Mouse (Mus musculus) stomach, embryonic 15.5 days (tissue): ENCODE data around the gene Pak1. TPM values are rescaled to one million over a fixed set of nuclear protein-coding genes. Genes with fewer than 3 reads are reported as not detected.
"Not testable (repeated sequence)": the region's sequence is repeated elsewhere in the genome, so short reads cannot be mapped to it uniquely, and the experiment has no call there.

Source experiments
- ATAC-seq: fragments of 200-750 bp; cut with Nextera tagmentation; 2 replicates; pipeline ENCODE4 v1.8.0; 2017; ENCODE audit warnings: low read depth, moderate number of reproducible peaks, moderate TSS enrichment; ENCODE audit not compliant: insufficient read depth, low FRiP score
- H3K27ac ChIP-seq: fragments of 300-500 bp; sonication (generic); 2 replicates; pipeline ENCODE4 v1.5.1; 2015; ENCODE audit warnings: mild to moderate bottlenecking, inconsistent platforms
- H3K27me3 ChIP-seq: fragments of 300-500 bp; sonication (generic); replicated peaks from 2 replicates; pipeline ENCODE4 v1.6.1; 2015; ENCODE audit warnings: inconsistent platforms
- H3K36me3 ChIP-seq: fragments of 300-500 bp; sonication (generic); 2 replicates; pipeline ENCODE4 v1.6.1; 2015; ENCODE audit warnings: inconsistent platforms
- H3K4me1 ChIP-seq: fragments of 300-500 bp; sonication (generic); 2 replicates; pipeline ENCODE4 v1.6.1; 2015; ENCODE audit warnings: inconsistent platforms
- H3K4me2 ChIP-seq: fragments of 300-500 bp; sonication (generic); 2 replicates; pipeline ENCODE4 v1.6.1; 2015; ENCODE audit warnings: mild to moderate bottlenecking, inconsistent platforms
- H3K4me3 ChIP-seq: fragments of 300-500 bp; sonication (generic); replicated peaks from 2 replicates; pipeline ENCODE4 v1.5.1; 2015; ENCODE audit warnings: inconsistent platforms
- H3K9ac ChIP-seq: fragments of 300-500 bp; sonication (generic); 2 replicates; pipeline ENCODE4 v1.6.1; 2015; ENCODE audit warnings: inconsistent platforms
- H3K9me3 ChIP-seq: fragments of 300-500 bp; sonication (generic); 2 replicates; pipeline ENCODE4 v1.6.1; 2016; ENCODE audit warnings: inconsistent platforms
- WGBS: fragments of 180-500 bp; shearing (Covaris S2); methylation state at CpG from one replicate; pipeline ENCODE4 v1.1.7; 2015; 5-methylcytosine and 5-hydroxymethylcytosine counted together
- polyA plus RNA-seq: library from polyadenylated mRNA; unstranded; fragments of >200 nt; fragmentation: Nextera tagmentation; extraction: Ambion mirVana; gene quantifications from 2 replicates; pipeline ENCODE4 v1.2.1, GENCODE M21; 2015

Gene Pak1
- polyA plus RNA-seq, 1 experiment from 2014 or later: 27.2 TPM

GRCm38 (mm10) chr7:97838574-97838973, 50.2 kb downstream of the Pak1 start:
- no peak overlapping the region for H3K9ac ChIP-seq
- no peaks in the 10 kb centered on the region for H3K9me3 ChIP-seq
- no peak overlapping the region for H3K27ac ChIP-seq
- no peak overlapping the region for H3K4me3 ChIP-seq
- no peaks in the 10 kb centered on the region for H3K36me3 ChIP-seq
- no peak for ATAC-seq
- no peak overlapping the region for H3K4me2 ChIP-seq
- no peaks in the 10 kb centered on the region for H3K27me3 ChIP-seq
- peaks cover 5% of the 10 kb centered on the region; the same call in 1 of the 2 replicates for H3K4me1 ChIP-seq

- Histone ChIP-seq H3K27me3 (no peaks in the 10 kb centered on the region), H3K9me3 (no peaks in the 10 kb centered on the region), H3K4me1 (peaks cover 5% of the 10 kb centered on the region; the same call in 1 of the 2 replicates), H3K27ac (no peak overlapping the region), H3K4me3 (no peak overlapping the region), H3K36me3 (no peaks in the 10 kb centered on the region), H3K9ac (no peak overlapping the region), H3K4me2 (no peak overlapping the region)
- ATAC-seq: no peak
- WGBS: 52% methylated on average over 5 of the region's 5 CpGs
These were observed 53.0 kb downstream of the Pak1 start for GRCm38 (mm10) chr7:97841311-97841710.

GRCm38 (mm10) chr7:97842332-97842731, 54.0 kb downstream of the Pak1 start:
- no peak for ATAC-seq

DNA sequence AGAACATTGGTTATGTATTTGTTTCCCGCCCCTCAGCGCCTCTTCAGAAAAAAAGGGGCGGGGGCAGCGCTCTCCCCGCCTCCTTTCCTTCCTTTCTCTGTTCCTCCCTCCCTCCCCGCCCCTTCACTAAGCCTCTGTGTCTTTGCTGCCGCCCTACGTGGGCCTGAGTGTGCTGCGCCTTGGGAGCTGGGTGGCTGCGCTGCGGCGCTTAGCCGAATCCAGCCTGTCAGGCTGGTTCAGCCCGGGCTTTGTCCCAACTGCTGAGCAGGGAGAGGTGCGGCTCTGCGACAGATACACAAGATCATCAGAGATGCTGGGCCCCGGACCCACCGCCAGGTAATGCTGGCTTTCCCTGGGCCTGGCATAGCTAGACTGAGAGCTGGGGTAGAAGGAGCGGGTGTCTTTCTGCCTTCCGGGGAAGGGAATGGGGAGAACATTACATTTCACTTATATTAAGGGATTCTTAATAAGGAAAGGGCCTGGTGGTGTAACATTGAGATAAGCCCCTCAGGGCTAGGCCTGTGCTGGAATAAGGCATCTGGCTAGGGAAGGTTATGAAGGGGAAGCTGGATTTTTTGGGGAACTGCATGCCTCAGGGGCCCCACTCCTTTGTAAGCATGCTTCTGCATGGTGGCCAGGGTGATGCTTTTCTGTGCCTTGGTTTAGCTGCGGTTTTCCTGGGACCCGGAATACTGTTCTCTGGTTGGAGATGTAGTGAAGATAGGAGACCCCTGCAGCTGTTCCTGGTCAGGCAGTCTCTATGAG, 54.6 kb downstream of the Pak1 start:
- 7% methylated on average over 22 of the region's 22 CpGs for WGBS
- H3K27ac ChIP-seq: peak overlapping the region; percentile 69

More at GRCm38 (mm10) chr7:97842332-97842731, 54.0 kb downstream of the Pak1 start:
- Histone ChIP-seq H3K36me3 (no peaks in the 10 kb centered on the region), H3K4me1 (peaks cover 5% of the 10 kb centered on the region; the same call in 1 of the 2 replicates), H3K4me3 (peak overlapping the region; percentile 47; the same call in 1 of the 2 replicates), H3K9me3 (no peaks in the 10 kb centered on the region), H3K27me3 (no peaks in the 10 kb centered on the region), H3K9ac (no peak overlapping the region), H3K27ac (0 out of 2 replicates have a peak overlapping the region, but pooled peaks have one; percentile 69), H3K4me2 (peak overlapping the region; percentile 63)
- WGBS: 72% methylated on average over 2 of the region's 2 CpGs

GRCm38 (mm10) chr7:97844419-97844818, 56.1 kb downstream of the Pak1 start:
- WGBS: 77% methylated on average over 3 of the region's 3 CpGs
- no peaks in the 10 kb centered on the region for H3K36me3 ChIP-seq
- no peaks in the 10 kb centered on the region for H3K9me3 ChIP-seq
- no peak overlapping the region for H3K4me3 ChIP-seq
- H3K9ac ChIP-seq: no peak overlapping the region
- ATAC-seq: no peak
- H3K4me2 ChIP-seq: no peak overlapping the region
- peaks cover 5% of the 10 kb centered on the region; the same call in 1 of the 2 replicates for H3K4me1 ChIP-seq
- H3K27me3 ChIP-seq: no peaks in the 10 kb centered on the region
- H3K27ac ChIP-seq: no peak overlapping the region

More for the DNA sequence above, 54.6 kb downstream of the Pak1 start:
- Histone ChIP-seq H3K4me2 (peak overlapping the region; percentile 63), H3K4me1 (peaks cover 5% of the 10 kb centered on the region; the same call in 1 of the 2 replicates), H3K27me3 (no peaks in the 10 kb centered on the region), H3K9ac (0 out of 2 replicates have a peak overlapping the region, but pooled peaks have one; percentile 20), H3K4me3 (peak overlapping the region; percentile 47), H3K9me3 (no peaks in the 10 kb centered on the region), H3K36me3 (no peaks in the 10 kb centered on the region)
- peak; percentile 91 for ATAC-seq

DNA sequence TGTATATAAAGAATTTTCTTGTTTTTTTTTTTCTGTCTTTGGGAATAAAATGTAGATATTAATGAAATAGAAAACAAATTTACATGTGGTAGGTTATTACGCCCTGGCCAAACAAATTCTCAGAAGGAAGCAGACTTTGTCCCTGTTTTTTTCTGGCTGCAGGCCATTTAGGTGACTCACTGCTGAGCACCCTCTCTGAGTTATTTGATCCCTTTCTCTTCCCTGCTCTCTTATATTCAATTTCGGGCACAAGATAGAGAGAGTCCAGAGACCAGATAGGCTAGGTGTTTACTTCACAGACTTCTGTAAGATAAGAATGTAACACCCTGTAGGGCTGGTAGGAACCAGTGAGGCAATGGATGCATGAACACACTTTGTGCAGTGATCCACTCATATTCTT, 57.2 kb downstream of the Pak1 start:
- 58% methylated on average over 2 of the region's 2 CpGs for WGBS
- no peaks in the 10 kb centered on the region for H3K27me3 ChIP-seq
- no peak overlapping the region for H3K27ac ChIP-seq
- no peaks in the 10 kb centered on the region for H3K9me3 ChIP-seq
- H3K9ac ChIP-seq: no peak overlapping the region
- no peaks in the 10 kb centered on the region for H3K36me3 ChIP-seq
- H3K4me3 ChIP-seq: no peak overlapping the region
- H3K4me1 ChIP-seq: peaks cover 5% of the 10 kb centered on the region; the same call in 1 of the 2 replicates
- no peak for ATAC-seq
- no peak overlapping the region for H3K4me2 ChIP-seq

DNA sequence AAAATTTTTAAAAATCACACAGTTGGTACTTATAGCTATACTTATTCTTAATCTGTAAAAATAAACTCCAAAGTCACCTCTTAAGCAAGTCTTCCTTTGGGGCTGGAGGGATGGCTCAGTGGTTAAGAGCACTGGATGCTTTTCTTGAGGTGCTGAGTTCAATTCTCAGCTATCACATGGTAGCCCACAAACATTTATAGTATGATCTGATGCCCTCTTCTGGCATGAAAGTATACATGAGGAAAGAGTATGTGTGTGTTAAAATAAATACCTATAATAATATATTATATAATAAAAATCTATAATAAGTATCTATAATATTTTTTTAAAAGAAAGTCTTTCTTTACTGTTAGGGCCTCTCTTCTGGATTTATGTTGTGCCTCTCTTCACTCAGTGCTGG, 58.2 kb downstream of the Pak1 start:
- H3K36me3 ChIP-seq: no peaks in the 10 kb centered on the region
- no peak overlapping the region for H3K9ac ChIP-seq
- peaks cover 5% of the 10 kb centered on the region; the same call in 1 of the 2 replicates for H3K4me1 ChIP-seq
- H3K4me3 ChIP-seq: no peak overlapping the region
- no peak for ATAC-seq
- H3K27me3 ChIP-seq: no peaks in the 10 kb centered on the region
- no peaks in the 10 kb centered on the region for H3K9me3 ChIP-seq
- H3K4me2 ChIP-seq: no peak overlapping the region
- H3K27ac ChIP-seq: no peak overlapping the region

DNA sequence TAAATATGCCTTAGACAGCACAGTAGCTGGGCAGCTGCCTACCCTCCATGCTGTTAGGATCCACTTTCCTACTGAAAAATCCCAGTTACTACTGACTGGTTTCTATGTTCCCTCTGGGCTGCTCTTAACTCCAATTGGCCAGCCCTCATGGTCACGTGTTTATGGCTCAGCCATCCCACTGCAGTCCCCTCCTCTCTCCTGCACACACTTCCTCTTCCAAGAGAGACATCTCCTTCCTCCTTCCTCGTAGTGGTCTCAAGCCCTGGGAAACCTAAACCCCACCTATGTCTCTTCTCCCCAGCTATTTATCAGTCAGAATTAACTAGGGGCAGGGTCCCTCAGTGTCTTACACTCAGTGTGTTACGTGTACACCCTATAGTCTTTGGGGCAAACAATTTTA, 61.2 kb downstream of the Pak1 start:
- H3K9me3 ChIP-seq, H3K4me1 ChIP-seq, H3K9ac ChIP-seq, H3K36me3 ChIP-seq, ATAC-seq, H3K27ac ChIP-seq, H3K4me3 ChIP-seq, H3K27me3 ChIP-seq, H3K4me2 ChIP-seq: not testable (repeated sequence)
- WGBS: 83% methylated on average over 3 of the region's 3 CpGs

DNA sequence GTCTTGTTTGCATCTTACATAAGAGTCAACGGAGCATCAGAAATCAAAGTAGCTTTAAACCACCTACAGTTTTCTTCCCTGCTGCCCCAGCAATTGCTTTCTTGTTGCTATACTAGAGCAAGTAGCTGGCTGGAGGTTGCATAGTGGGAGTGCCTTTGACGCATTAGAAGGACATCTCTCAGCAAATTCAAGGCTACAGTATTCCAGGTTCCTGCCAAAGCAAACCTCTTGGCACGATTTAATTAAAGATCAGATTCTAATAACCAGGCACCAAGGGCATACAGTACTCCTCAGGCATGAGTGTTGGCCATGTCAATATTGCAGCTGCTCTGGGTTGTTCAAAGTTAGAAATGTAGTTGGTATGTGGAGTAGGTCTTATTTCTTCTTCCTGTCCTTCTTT, 62.0 kb downstream of the Pak1 start:
- Histone ChIP-seq H3K4me2 (no peak overlapping the region), H3K4me1 (no peaks in the 10 kb centered on the region), H3K9me3 (no peaks in the 10 kb centered on the region), H3K27ac (no peak overlapping the region), H3K36me3 (no peaks in the 10 kb centered on the region), H3K4me3 (no peak overlapping the region), H3K27me3 (no peaks in the 10 kb centered on the region), H3K9ac (no peak overlapping the region)
- 87% methylated on average over 3 of the region's 3 CpGs for WGBS
- ATAC-seq: no peak

- Histone ChIP-seq H3K4me2 (no peak overlapping the region), H3K36me3 (no peaks in the 10 kb centered on the region), H3K4me3 (no peak overlapping the region), H3K9ac (no peak overlapping the region), H3K4me1 (no peaks in the 10 kb centered on the region), H3K27me3 (no peaks in the 10 kb centered on the region), H3K9me3 (no peaks in the 10 kb centered on the region), H3K27ac (no peak overlapping the region)
- 59% methylated on average over 3 of the region's 3 CpGs for WGBS
- no peak for ATAC-seq
These were observed 75.2 kb downstream of the Pak1 start for GRCm38 (mm10) chr7:97863512-97863911.

DNA sequence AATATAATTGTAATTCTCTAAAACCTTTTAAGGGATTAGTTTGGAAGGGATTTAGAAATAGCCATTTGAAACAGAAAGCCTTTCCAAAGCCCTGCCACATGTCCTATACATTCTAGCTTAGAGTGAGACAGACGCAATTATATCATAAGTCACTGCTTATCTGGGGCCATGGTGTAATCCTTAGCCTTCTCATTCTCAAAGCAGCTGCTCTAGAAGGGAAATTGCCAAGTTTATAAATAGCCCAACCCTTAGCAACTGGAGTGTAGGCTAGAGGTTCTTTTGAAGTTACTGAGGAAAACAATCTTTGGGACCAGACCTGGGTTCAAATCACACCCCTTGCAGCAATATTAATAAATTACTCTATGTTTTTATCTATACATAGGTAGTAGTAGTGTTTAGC, 76.2 kb downstream of the Pak1 start:
- H3K36me3 ChIP-seq: no peaks in the 10 kb centered on the region
- H3K9me3 ChIP-seq: no peaks in the 10 kb centered on the region
- no peak overlapping the region for H3K4me3 ChIP-seq
- no peak overlapping the region for H3K27ac ChIP-seq
- no peak overlapping the region for H3K9ac ChIP-seq
- no peaks in the 10 kb centered on the region for H3K4me1 ChIP-seq
- H3K4me2 ChIP-seq: no peak overlapping the region
- no peaks in the 10 kb centered on the region for H3K27me3 ChIP-seq
- ATAC-seq: no peak
- 42% methylated on average over 1 of the region's 1 CpGs for WGBS

DNA sequence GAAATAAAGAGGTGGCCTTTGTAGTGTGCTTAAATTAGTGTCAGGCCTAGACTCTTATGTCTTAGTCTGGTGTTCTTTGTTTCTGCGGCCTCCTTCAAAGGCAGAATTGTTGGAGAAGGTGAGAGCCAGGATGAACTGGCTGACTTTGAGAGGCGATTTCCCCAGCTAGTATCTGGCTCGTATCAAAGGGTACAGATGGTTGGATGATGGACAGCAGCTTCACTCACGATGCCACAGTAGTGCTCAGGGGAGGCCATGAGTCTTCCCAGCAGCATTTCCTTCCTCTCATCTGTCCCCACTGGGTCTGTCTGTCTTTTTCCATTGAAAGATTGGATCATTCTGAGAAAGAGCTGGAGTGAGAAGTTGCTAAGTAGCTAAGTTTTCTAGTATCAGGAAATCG, 79.5 kb downstream of the Pak1 start:
- ATAC-seq: no peak
- no peaks in the 10 kb centered on the region for H3K9me3 ChIP-seq
- H3K27me3 ChIP-seq: no peaks in the 10 kb centered on the region
- H3K4me2 ChIP-seq: no peak overlapping the region
- no peak overlapping the region for H3K27ac ChIP-seq
- H3K4me1 ChIP-seq: no peaks in the 10 kb centered on the region
- 74% methylated on average over 5 of the region's 5 CpGs for WGBS
- H3K4me3 ChIP-seq: no peak overlapping the region
- H3K9ac ChIP-seq: no peak overlapping the region
- H3K36me3 ChIP-seq: no peaks in the 10 kb centered on the region
